8 mouse cellular contexts compared by ENCODE assay signal in the genomic region with DNA sequence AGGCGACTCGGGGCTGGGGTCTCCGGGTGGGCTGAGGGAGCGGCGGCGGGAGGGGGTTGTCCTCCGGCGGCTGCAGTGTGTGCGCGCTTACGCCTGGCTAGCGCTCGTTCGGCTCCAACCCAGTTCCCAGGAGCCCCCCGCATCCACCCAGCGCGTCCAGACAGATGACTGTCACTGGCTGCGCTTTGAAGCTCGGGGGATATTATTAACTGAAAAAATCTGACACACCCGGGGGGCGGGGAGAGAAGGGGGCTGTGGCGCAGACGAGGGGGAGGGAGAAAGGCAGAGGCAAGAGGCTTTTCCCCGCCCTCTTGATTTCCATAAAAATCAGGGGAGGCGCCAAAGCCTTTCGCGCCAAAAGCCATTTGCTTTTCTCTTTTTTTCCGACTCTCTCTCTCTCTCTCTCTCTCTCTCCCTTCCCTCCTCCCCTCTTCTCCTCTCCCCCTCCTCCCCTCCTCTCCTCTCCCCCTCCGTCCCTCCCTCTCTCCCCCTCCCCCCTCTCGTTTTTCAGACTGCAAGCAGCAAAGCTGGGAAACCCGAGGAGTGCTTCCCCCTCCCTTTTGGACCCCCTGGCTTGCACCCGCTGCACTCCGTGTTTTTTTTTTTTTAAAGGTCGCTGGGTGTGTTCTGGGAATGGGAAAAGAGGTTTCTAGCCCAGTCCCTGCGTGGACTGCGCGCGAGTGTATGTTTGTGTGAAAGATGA. TPM values are rescaled to one million over a fixed set of nuclear protein-coding genes. Genes with fewer than 3 reads are reported as not detected.
DNase-seq lines count a peak whose midpoint lies in the region; ATAC-seq and TF ChIP-seq lines count a peak whose summit lies in the region.

Gene Mycn (minus strand): TSS at position 254 of the 703 bp plus-strand sequence.

- H3K36me3 ChIP-seq in forebrain, embryonic 11.5 days (ENCODE audit: control insufficient read depth, insufficient read depth, low read length), result peaks cover 4% of the 10 kb centered on the region; the same call in 1 of the 2 replicates
- peaks cover 8% of the 10 kb centered on the region for H3K36me3 ChIP-seq in heart, embryonic 15.5 days
- H3K36me3 ChIP-seq in liver, embryonic 15.5 days (replicated peaks), result 0 out of 2 replicates have a peak, but pooled peaks cover 5% of the 10 kb centered on the region
- peaks cover 5% of the 10 kb centered on the region; the same call in 1 of the 2 replicates for H3K36me3 ChIP-seq in neural tube, embryonic 15.5 days

- no peaks in the 10 kb centered on the region for H3K4me1 ChIP-seq in bone marrow, adult 2 months (ENCODE audit: control insufficient read depth, insufficient read depth, low read length)
- peaks cover 3% of the 10 kb centered on the region; the same call in 1 of the 2 replicates for H3K4me1 ChIP-seq in forebrain, embryonic 11.5 days (replicated peaks; ENCODE audit: control insufficient read depth, insufficient read depth, low read length)
- H3K4me1 ChIP-seq in heart, embryonic 15.5 days (replicated peaks), result peaks cover 27% of the 10 kb centered on the region
- H3K4me1 ChIP-seq in liver, embryonic 15.5 days (replicated peaks), result peaks cover 22% of the 10 kb centered on the region
- peaks cover 39% of the 10 kb centered on the region for H3K4me1 ChIP-seq in neural tube, embryonic 15.5 days

- DNase-seq in B cell, adult 2 months, result peak; percentile 32 to 46
- peak; percentile 95 for DNase-seq in forebrain, embryonic 11.5 days (ENCODE audit: low spot score)
- peak; percentile 87 for DNase-seq in kidney, postnatal 14 days
- peak; percentile 77 for DNase-seq in thymus, postnatal 14 days

- TF ChIP-seq CTCF in bone marrow, adult 2 months (IDR thresholded peaks at IDR 0.05; ENCODE audit: control insufficient read depth, insufficient read depth, low read length), result no peak

- H3K27ac ChIP-seq in bone marrow, adult 2 months (ENCODE audit: control insufficient read depth, insufficient read depth, low read depth, low read length, poor library complexity), result no peak within 1 kb of the TSS
- peak within 1 kb of the TSS; percentile 96 for H3K27ac ChIP-seq in forebrain, embryonic 11.5 days (ENCODE audit: low read depth, low read length)
- peak within 1 kb of the TSS; percentile 91 for H3K27ac ChIP-seq in heart, embryonic 15.5 days
- H3K27ac ChIP-seq in liver, embryonic 15.5 days (replicated peaks), result no peak within 1 kb of the TSS
- H3K27ac ChIP-seq in neural tube, embryonic 15.5 days (replicated peaks), result peak within 1 kb of the TSS; percentile 97

- ATAC-seq in forebrain, embryonic 11.5 days (replicated peaks; ENCODE audit: low FRiP score), result peak; percentile 81
- peak; percentile 67 for ATAC-seq in heart, embryonic 15.5 days (replicated peaks; ENCODE audit: insufficient number of reproducible peaks, insufficient read depth, low FRiP score, low read depth)
- ATAC-seq in liver, embryonic 15.5 days (ENCODE audit: insufficient read depth), result peak; percentile 66
- ATAC-seq in neural tube, embryonic 15.5 days (ENCODE audit: low FRiP score), result peak; percentile 83

- no peaks in the 10 kb centered on the region for H3K27me3 ChIP-seq in forebrain, embryonic 11.5 days (ENCODE audit: control insufficient read depth, insufficient read depth, low read length)
- H3K27me3 ChIP-seq in heart, embryonic 15.5 days, result no peaks in the 10 kb centered on the region
- peaks cover 81% of the 10 kb centered on the region for H3K27me3 ChIP-seq in liver, embryonic 15.5 days
- no peaks in the 10 kb centered on the region for H3K27me3 ChIP-seq in neural tube, embryonic 15.5 days (replicated peaks)

- H3K9ac ChIP-seq in forebrain, embryonic 11.5 days (ENCODE audit: low read length), result peak within 1 kb of the TSS; percentile 79
- peak within 1 kb of the TSS; percentile 84 for H3K9ac ChIP-seq in heart, embryonic 15.5 days
- H3K9ac ChIP-seq in liver, embryonic 15.5 days, result peak within 1 kb of the TSS; percentile 21; the same call in 1 of the 2 replicates
- H3K9ac ChIP-seq in neural tube, embryonic 15.5 days (replicated peaks), result peak within 1 kb of the TSS; percentile 91

- H3K9me3 ChIP-seq in forebrain, embryonic 11.5 days (ENCODE audit: control insufficient read depth, low read length), result no peaks in the 10 kb centered on the region
- no peaks in the 10 kb centered on the region for H3K9me3 ChIP-seq in heart, embryonic 15.5 days (replicated peaks)
- H3K9me3 ChIP-seq in liver, embryonic 15.5 days (replicated peaks), result no peaks in the 10 kb centered on the region
- no peaks in the 10 kb centered on the region for H3K9me3 ChIP-seq in neural tube, embryonic 15.5 days (replicated peaks)

- WGBS in bone marrow, adult 2 months, result 1% methylated on average over 38 of the region's 38 CpGs
- under 1% methylated on average over 33 of the region's 38 CpGs for WGBS in forebrain, embryonic 11.5 days
- WGBS in heart, embryonic 15.5 days, result under 1% methylated on average over 38 of the region's 38 CpGs
- under 1% methylated on average over 38 of the region's 38 CpGs for WGBS in liver, embryonic 15.5 days (ENCODE audit: insufficient replicate concordance)
- under 1% methylated on average over 38 of the region's 38 CpGs for WGBS in neural tube, embryonic 15.5 days

- peak within 1 kb of the TSS; percentile 64 for H3K4me2 ChIP-seq in forebrain, embryonic 11.5 days (ENCODE audit: low read depth, low read length, severe bottlenecking)
- H3K4me2 ChIP-seq in heart, embryonic 15.5 days, result peak within 1 kb of the TSS; percentile 88
- peak within 1 kb of the TSS; percentile 78 for H3K4me2 ChIP-seq in liver, embryonic 15.5 days
- H3K4me2 ChIP-seq in neural tube, embryonic 15.5 days, result peak within 1 kb of the TSS; percentile 93

- H3K4me3 ChIP-seq in bone marrow, adult 2 months (replicated peaks; ENCODE audit: control insufficient read depth, low read depth, low read length), result peak within 1 kb of the TSS; percentile 68
- H3K4me3 ChIP-seq in forebrain, embryonic 11.5 days (ENCODE audit: low read depth, low read length), result peak within 1 kb of the TSS; percentile 74
- peak within 1 kb of the TSS; percentile 84 for H3K4me3 ChIP-seq in heart, embryonic 15.5 days
- peak within 1 kb of the TSS; percentile 60 for H3K4me3 ChIP-seq in liver, embryonic 15.5 days (replicated peaks)
- H3K4me3 ChIP-seq in neural tube, embryonic 15.5 days (replicated peaks), result peak within 1 kb of the TSS; percentile 80

- no peak; the same call in 1 of the 2 replicates for TF ChIP-seq POLR2A in bone marrow, adult 2 months (IDR thresholded peaks at IDR 0.05; ENCODE audit: borderline replicate concordance, control insufficient read depth, low read depth, low read length)

RNA-seq across cellular contexts. Expression of gene Mycn, which starts in this region (rescaled TPM):
- polyA plus RNA-seq in bone marrow, adult 2 months (2011; ENCODE audit: insufficient read depth, insufficient read length, low replicate concordance, missing spikeins), result 1.4 and 1.6 TPM in 2 replicates
- polyA plus RNA-seq in forebrain, embryonic 11.5 days (2014; fragmentation: Nextera tagmentation; extraction: Ambion mirVana), result 144 and 155 TPM in 2 replicates
- polyA plus RNA-seq in heart, embryonic 15.5 days (2015; fragmentation: Nextera tagmentation; extraction: Ambion mirVana), result 33.6 and 34.5 TPM in 2 replicates
- 4.9 and 5.0 TPM in 2 replicates for polyA plus RNA-seq in liver, embryonic 15.5 days (2015; fragmentation: Nextera tagmentation; extraction: Ambion mirVana)
- polyA plus RNA-seq in neural tube, embryonic 15.5 days (2015; fragmentation: Nextera tagmentation; extraction: Ambion mirVana), result 40.7 and 43.2 TPM in 2 replicates

Comparison
In these comparisons a context has a peak if more than half of its experiments do, and no peak if none do; other contexts are left out.
1. DNase-seq: peak in every context shown above with its lines; median percentile 95 in forebrain, embryonic 11.5 days; 87 in kidney, postnatal 14 days; 77 in thymus, postnatal 14 days; 39 in B cell, adult 2 months.
2. H3K27ac ChIP-seq: peak in forebrain, embryonic 11.5 days (single experiment), heart, embryonic 15.5 days (single experiment) and neural tube, embryonic 15.5 days (single experiment); none in bone marrow, adult 2 months (single experiment) and liver, embryonic 15.5 days (single experiment).
3. H3K9ac ChIP-seq: peak in every context shown above with its lines; median percentile 91 in neural tube, embryonic 15.5 days; 84 in heart, embryonic 15.5 days; 79 in forebrain, embryonic 11.5 days; 21 in liver, embryonic 15.5 days.
4. Peak in every context shown above with its lines, with median percentiles within 50 percentile points of each other: H3K4me3 ChIP-seq, ATAC-seq and H3K4me2 ChIP-seq.